Mouse (Mus musculus) WW6 (cell line): Measurements from ENCODE around the gene Ssbp3.

Experiments used
- DNase-seq: peaks from one replicate; pipeline ENCODE4 v3.0.0-alpha.2; 2013; ENCODE audit warnings: low read depth, low spot score

The Ssbp3 gene

DNA sequence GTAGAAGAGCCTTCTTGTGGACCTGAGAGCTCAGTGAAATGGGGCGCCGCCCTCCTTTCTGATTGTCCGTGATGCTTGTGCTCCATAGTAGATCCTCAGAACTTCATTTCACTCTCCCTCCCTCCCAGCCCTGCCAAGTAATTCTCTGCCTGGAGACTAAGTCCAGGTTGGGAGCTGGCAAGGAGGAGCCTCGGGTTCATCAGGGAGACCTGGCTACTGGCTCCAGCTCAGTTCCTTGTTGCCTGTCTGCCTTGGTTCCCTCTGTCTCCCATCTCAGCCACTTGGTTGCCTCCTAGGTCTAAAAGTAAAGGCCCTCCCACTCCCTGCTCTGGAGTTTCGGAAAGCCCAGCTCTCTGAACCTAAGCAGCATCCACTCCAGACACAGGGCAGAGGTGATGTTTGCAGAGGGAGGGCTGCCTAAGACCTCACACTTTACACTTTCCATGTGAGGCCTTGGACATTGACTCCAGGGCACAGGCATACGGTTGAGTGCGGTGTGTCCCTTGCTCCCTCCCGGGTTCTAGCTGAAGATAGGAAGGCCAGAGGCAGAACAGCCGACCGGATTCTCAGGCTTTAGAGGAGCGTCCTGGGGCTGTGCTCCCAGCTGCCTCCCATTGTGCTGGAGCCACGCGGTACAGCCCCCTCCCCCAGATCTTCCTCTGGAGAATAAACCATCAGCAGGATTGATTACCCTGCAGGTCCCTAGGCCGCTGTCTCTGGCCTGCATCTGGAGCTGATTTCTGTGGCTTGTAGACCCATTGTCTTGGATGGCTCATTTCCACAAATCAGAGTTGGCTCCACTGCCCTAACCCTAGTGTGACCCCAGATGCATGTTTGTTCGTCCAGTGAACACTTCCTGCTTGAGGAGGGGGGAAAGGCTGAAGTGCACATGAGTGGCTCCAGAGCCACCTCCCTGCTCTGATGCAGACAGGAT is 75.7 kb downstream of the Ssbp3 start:
- DNase-seq = no peak

DNA sequence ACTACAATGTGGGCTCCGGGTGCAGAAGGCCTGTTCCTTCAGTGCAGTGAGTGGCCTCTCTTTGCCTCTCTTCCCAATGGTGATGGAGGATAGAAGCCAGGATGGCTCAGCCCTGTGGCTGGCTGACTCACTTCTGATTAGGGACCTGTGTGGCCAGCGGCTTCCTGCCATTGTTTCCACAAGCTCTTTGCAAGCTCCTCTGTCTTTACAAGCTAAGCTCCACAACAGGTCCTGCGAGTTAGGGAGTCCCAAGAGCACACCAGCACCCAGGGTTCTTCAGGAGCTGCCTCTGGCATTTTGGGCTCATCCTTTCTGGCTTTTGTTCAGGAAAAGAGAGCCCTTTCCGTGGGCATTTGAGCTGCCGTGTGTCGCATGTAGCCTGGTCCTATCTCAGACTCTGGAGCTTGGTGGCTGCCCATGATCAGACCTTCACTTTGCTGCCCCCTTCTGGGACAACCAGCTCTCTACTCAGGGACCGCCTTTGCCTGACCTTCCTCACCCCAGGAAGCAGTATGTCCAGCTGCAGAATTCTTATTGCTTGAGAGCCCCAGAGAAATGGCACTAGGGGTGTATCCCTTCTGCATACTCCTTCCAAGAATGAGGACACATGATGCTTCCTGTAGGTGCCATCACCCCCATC is 77.3 kb downstream of the Ssbp3 start:
- DNase-seq = no peak

DNA sequence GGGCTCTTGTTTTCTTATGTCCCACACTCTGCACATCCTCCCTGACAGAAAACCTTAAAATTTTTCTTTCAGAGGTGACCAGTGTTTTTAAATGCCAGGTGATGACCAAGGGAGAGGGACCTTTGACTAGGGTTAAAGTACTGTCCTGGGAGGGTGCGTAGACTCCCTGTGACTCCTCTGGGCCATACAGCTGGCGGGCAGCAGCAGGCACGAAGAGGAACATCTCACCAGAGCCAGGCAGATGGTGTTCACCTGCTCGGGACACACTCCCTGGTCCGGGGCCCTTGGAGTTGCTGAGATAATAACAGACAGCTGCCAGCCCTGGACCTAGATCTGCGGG is 78.4 kb downstream of the Ssbp3 start:
- DNase-seq = no peak

GRCm38 (mm10) chr4:106989226-106989983 is 78.9 kb downstream of the Ssbp3 start:
- DNase-seq = no peak

DNA sequence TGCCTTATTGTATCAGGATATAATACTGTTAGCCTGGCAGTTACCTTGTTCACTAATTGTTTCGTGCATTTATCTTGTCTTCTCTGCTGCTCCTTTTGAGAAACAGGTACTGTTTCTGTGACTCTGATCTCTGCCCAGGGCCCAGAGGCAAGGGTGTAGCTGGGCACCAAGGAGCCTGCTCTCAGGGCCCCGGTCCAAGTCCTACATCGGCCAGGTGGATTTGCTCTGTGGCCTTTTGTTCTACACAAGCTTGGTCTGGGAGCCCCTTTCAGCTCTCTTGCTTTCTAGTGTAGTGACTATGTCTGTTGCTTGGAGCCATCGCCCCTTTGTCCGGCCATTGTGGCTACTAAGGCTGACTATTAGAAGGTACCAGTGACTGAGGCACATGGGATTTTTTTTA is 82.6 kb downstream of the Ssbp3 start:
- no peak for DNase-seq

DNA sequence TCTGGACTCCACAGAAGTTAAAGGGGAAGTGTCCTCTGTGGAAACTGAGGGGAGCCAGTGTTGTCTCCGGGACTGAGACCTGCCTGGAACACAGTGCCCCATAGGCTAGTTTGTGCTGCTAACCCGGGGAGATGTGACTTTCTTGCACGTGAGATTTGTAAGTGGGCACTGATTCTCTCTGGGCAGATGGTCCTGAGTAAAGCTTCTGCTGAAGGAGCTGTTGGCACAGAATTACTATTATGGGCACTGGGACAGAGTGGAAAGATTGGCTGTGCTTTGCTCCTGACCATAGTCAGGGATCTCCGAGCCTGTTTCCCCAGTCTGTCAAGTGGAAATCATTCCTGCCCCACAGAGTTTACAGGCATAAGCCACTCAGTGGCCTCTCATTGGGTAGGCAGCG is 83.8 kb downstream of the Ssbp3 start:
- DNase-seq = no peak

- no peak for DNase-seq
Observed at GRCm38 (mm10) chr4:106995069-106995468, 84.6 kb downstream of the Ssbp3 start.

GRCm38 (mm10) chr4:106995513-106995912 is 85.0 kb downstream of the Ssbp3 start:
- no peak for DNase-seq

GRCm38 (mm10) chr4:106996305-106997076 is 86.0 kb downstream of the Ssbp3 start:
- DNase-seq = no peak

DNA sequence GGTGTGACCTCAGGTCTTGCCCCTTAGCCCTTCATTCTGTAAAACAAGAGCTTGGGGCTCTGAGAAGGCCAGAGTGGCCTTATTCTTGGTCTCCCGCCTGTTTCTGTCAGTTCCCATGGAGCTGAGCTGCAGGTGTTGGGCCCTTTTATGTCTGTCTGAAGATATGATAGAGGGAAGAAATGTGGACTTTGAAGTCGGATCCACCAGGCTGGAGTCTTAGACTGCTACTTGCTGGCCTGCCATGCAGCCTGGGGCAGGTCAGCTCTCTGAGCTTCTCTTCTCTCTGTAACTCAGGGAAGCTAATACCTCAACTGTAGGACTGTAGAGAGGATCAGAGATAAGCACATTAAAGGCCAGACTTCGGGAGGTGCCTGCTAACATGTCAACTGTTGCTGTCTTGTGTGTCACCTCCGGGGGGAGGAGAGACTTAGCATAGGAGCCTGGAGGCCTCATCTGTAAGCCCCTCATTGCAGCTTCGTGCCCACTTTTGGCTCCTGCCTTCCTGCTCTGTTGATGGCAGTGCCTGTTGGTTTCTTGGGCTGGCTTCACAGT is 90.8 kb downstream of the Ssbp3 start:
- DNase-seq = no peak

DNA sequence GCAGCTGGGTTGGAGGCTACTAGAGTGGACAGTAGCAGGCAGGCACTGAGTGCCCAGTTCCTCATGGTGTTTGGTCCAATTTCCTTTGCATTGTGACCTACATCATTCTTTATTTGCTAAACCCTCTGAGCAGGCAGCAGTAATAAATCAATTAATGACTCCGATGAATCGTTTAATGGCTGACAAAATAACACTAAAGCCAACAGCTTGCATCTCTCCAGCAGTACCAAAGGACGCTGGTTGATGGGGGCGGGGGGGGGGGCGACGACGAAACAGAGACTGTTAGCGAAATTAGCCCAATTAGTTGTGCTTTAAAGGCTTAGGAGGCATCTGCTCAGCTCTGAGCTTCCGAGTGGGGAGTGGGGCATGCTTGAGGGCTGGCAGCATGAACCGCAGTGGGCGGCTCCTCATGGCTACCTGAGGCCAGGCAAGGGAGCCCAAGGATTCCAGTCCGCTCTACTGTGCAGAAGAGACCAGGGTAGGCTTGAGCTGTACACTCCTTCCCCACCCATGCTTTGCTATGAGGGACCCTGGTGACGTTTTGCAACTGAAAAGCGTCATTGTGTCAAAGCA is 91.5 kb downstream of the Ssbp3 start:
- no peak for DNase-seq

- DNase-seq = no peak
Observed at GRCm38 (mm10) chr4:107002517-107003165, 92.1 kb downstream of the Ssbp3 start.

- no peak for DNase-seq
Observed at GRCm38 (mm10) chr4:107003199-107003598, 92.7 kb downstream of the Ssbp3 start.

DNA sequence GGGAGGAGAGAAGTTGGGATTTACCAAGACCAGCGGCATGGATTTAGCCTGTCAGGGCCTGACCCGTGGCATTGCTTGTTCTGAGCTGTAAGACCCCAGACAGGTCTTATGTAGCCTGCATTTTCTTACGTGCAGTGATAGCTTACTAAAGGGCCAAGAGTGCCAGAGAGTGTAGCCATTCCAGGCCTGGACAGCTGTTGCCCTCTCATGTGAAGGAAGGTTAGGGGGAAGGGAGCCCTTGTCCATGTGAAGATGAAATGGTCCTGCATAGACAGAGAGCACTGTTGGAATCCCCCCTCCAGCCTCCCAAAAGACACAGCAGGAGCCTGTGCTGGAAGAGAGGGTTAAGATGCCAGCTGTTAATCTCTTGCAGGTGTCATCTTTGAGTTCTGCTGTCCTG is 93.3 kb downstream of the Ssbp3 start:
- DNase-seq = no peak

DNA sequence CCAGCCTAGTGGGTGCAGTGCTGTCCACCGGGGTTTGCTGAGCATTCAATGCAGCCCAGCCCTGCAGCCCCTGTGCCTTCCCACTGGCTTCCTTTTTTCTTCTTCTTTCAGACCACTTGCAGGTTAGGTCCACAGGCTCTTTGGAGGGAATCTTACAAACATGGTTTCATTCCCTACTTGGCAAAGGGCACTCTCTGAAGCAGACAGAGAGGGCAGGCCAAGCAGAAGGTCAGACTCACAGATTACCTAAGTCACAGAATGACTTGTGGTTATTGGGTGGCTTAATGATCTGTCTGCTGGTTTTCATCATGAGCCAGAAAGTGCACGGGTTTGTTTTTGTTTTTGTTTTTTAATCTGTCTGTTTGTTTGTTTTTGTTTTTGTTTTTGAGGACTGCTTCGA is 93.8 kb downstream of the Ssbp3 start:
- no peak for DNase-seq

DNA sequence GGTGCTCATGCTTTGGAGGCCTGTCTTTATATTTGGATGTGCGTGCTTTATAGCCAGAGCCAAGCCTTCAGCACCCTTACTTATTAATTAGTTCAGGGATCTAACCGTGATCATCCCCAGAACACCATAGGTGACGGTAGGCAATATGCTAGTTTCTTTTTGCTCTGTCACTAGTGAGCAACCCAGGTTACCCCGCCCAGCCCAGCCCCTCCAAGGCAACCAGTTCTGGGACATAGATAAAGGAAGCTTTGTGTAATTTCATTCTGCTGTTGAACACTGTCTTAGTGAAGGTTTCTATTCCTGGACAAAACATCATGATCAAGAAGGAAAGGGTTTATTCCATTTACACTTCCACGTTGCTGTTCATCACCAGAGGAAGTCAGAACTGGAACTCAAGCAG is 94.7 kb downstream of the Ssbp3 start:
- DNase-seq = no peak

GRCm38 (mm10) chr4:107006229-107006628 is 95.7 kb downstream of the Ssbp3 start:
- no peak for DNase-seq

- no peak for DNase-seq
Observed at GRCm38 (mm10) chr4:107006807-107007206, 96.3 kb downstream of the Ssbp3 start.

DNA sequence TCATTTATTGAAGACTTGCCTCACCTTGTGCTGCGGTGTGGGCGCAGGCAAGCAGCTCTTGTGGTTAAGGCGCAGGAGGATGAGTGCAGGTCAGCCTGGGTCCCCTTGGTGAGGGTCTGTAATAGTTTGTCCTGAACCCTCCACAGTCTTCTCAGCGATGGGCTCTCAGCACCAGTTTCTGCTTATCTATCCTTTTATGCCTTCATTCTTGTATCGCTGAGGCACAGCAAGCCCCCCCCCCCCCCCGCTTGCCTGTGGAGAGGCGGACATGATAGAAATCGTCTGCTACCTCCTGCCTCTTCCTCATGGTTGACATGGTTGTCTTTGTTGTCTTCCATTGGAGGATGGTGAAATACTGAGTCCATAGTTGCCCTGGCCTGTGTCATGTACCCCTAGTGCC is 96.9 kb downstream of the Ssbp3 start:
- DNase-seq = no peak

DNA sequence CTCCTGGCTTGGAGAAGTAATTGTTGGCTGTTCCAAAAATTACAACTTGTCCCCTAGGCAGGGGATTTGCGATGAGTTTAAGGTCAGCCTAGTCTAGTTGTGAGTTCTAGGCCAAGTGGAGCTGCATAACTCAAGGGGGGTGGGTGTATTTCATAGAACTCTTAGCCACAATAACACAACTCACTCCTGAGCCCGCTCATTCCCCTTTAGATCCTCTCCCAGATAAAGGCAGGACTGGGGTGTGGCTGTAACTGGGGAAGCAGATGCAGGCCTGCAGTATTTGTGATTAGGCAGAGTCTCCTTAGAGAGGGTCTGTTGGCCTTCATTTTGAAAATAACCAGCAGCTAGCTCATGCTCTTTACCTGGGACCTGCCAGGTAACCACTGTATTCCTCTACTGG is 97.7 kb downstream of the Ssbp3 start:
- no peak for DNase-seq

DNA sequence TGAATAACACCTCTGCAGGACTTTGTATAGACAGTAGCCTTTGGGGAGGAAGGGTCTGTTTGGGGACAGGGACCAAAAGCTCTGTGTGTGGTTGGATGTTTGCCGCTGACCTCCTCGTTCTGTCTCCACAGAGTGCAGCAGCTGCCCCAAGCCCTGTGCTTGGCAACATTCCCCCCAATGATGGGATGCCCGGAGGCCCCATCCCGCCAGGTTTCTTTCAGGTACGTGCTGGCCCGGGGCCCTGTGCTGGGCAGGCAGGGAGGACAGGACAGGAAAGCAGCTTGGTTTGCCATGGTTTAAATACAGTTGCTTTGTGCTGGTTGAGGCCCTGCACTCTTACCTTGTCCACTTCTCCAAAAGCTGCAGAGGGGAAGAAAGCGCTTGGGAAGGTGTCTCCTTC is 99.0 kb downstream of the Ssbp3 start:
- no peak for DNase-seq
